Mouse (Mus musculus) CH12.LX (cell line): ENCODE data around the gene Mtrex. TPM values are rescaled to one million over a fixed set of nuclear protein-coding genes. Genes with fewer than 3 reads are reported as not detected.
A peak's percentile ranks its signal among the peaks of the same experiment; 100 is the strongest.

Source experiments
- DNase-seq: peaks from one replicate; pipeline ENCODE4 v3.0.0-alpha.2; 2013; ENCODE audit errors: extremely low read depth
- H3K27ac ChIP-seq: 2 replicates; pipeline ENCODE4 v1.5.1; 2012; ENCODE audit warnings: low read depth, mild to moderate bottlenecking, control low read depth, moderate library complexity; ENCODE audit not compliant: insufficient read depth
- H3K27me3 ChIP-seq: replicated peaks from 2 replicates; pipeline ENCODE3; 2012; ENCODE audit warnings: inconsistent platforms
- H3K36me3 ChIP-seq, 2 experiments: replicated peaks in 1 of 2; 2 replicates each; pipeline versions ENCODE3 to v1.6.1; 2012; ENCODE audit warnings: inconsistent platforms in 1 of 2, low read length in 1 of 2, mild to moderate bottlenecking in 1 of 2, mixed read lengths in 1 of 2, moderate library complexity in 1 of 2; ENCODE audit not compliant: control insufficient read depth in 1 of 2, insufficient read depth in 1 of 2
- H3K4me1 ChIP-seq, 2 experiments: 2 replicates each; pipeline ENCODE4 v1.6.1; 2012; ENCODE audit warnings: inconsistent platforms in 1 of 2, moderate library complexity in 1 of 2; ENCODE audit not compliant: insufficient read depth in 2 of 2, control insufficient read depth in 1 of 2
- H3K4me2 ChIP-seq: 2 replicates; pipeline ENCODE4 v1.6.1; 2012; ENCODE audit warnings: low read depth, mild to moderate bottlenecking, control low read depth; ENCODE audit not compliant: poor library complexity, insufficient read depth, severe bottlenecking
- H3K4me3 ChIP-seq, 3 experiments: fragments of 150-350 bp in 1 of 3; sonication (generic) in 1 of 3; replicated peaks in 1 of 3; 2 replicates each; pipeline versions ENCODE3 to v1.5.1; 2011 to 2012; ENCODE audit warnings: low read depth in 2 of 3, low read length in 2 of 3, mild to moderate bottlenecking in 2 of 3, moderate library complexity in 2 of 3, control low read depth in 1 of 3, improper control_type of control experiment in 1 of 3, inconsistent platforms in 1 of 3, mixed read lengths in 1 of 3; ENCODE audit not compliant: poor library complexity in 1 of 3
- H3K79me2 ChIP-seq: replicated peaks from 2 replicates; pipeline ENCODE4 v1.6.1; 2012; ENCODE audit warnings: mild to moderate bottlenecking, moderate library complexity; ENCODE audit not compliant: control insufficient read depth, poor library complexity, insufficient read depth, severe bottlenecking; ENCODE audit errors: extremely low read depth
- H3K9ac ChIP-seq: 2 replicates; pipeline ENCODE4 v1.6.1; 2012; ENCODE audit warnings: low read depth, mild to moderate bottlenecking, control low read depth, moderate library complexity; ENCODE audit not compliant: insufficient read depth
- H3K9me3 ChIP-seq: replicated peaks from 2 replicates; pipeline ENCODE3; 2012; ENCODE audit warnings: low read length, inconsistent platforms, mixed read lengths
- CHD1 ChIP-seq: IDR thresholded peaks from 2 replicates; pipeline ENCODE4 v1.6.1; 2012; ENCODE audit warnings: low read depth, low read length, improper control_type of control experiment, inconsistent platforms
- CTCF ChIP-seq, 2 experiments: IDR thresholded peaks in 1 of 2; conservative IDR thresholded peaks in 1 of 2; 2 replicates each; pipeline ENCODE4 v1.5.1; 2011 to 2012; ENCODE audit warnings: low read depth in 2 of 2, low read length in 2 of 2, improper control_type of control experiment in 1 of 2, inconsistent platforms in 1 of 2, mild to moderate bottlenecking in 1 of 2, moderate library complexity in 1 of 2
- ELF1 ChIP-seq: IDR thresholded peaks from 2 replicates; pipeline ENCODE4 v1.6.1; 2014; ENCODE audit warnings: low read depth, mild to moderate bottlenecking, inconsistent platforms, low read length, improper control_type of control experiment
- EP300 ChIP-seq: IDR thresholded peaks from 2 replicates; pipeline ENCODE4 v1.6.1; 2011; ENCODE audit warnings: low read length, improper control_type of control experiment
- ETS1 ChIP-seq: conservative IDR thresholded peaks from 2 replicates; pipeline ENCODE4 v1.6.1; 2012; ENCODE audit warnings: low read depth, mild to moderate bottlenecking, inconsistent platforms, low read length, improper control_type of control experiment, moderate library complexity
- JUND ChIP-seq: conservative IDR thresholded peaks from 2 replicates; pipeline ENCODE4 v1.6.1; 2011; ENCODE audit warnings: low read depth, low read length, improper control_type of control experiment
- KAT2A ChIP-seq: IDR thresholded peaks from 2 replicates; pipeline ENCODE4 v1.6.1; 2012; ENCODE audit warnings: low read length, improper control_type of control experiment, inconsistent platforms; ENCODE audit not compliant: insufficient replicate concordance
- MAFK ChIP-seq: IDR thresholded peaks from 2 replicates; pipeline ENCODE4 v1.6.1; 2011; ENCODE audit warnings: low read length, improper control_type of control experiment; ENCODE audit not compliant: insufficient replicate concordance
- MAX ChIP-seq: IDR thresholded peaks from 2 replicates; pipeline ENCODE4 v1.6.1; 2011; ENCODE audit warnings: low read length, improper control_type of control experiment
- MEF2A ChIP-seq: IDR thresholded peaks from 2 replicates; pipeline ENCODE4 v1.6.1; 2014; ENCODE audit warnings: low read depth, mild to moderate bottlenecking, inconsistent platforms, low read length, improper control_type of control experiment, borderline replicate concordance
- MXI1 ChIP-seq: IDR thresholded peaks from 2 replicates; pipeline ENCODE4 v1.6.1; 2011; ENCODE audit warnings: mild to moderate bottlenecking, low read depth, low read length, improper control_type of control experiment
- NELFE ChIP-seq: IDR thresholded peaks from 2 replicates; pipeline ENCODE4 v1.6.1; 2011; ENCODE audit warnings: low read depth, low read length, improper control_type of control experiment
- RAD21 ChIP-seq: IDR thresholded peaks from 2 replicates; pipeline ENCODE4 v1.6.1; 2011; ENCODE audit warnings: low read depth, mild to moderate bottlenecking, low read length, improper control_type of control experiment, moderate library complexity
- SIN3A ChIP-seq: IDR thresholded peaks from 2 replicates; pipeline ENCODE4 v1.6.1; 2012; ENCODE audit warnings: low read length, improper control_type of control experiment, inconsistent platforms
- SMC3 ChIP-seq: IDR thresholded peaks from 2 replicates; pipeline ENCODE4 v1.6.1; 2011; ENCODE audit warnings: low read depth, low read length, improper control_type of control experiment
- TBP ChIP-seq: conservative IDR thresholded peaks from 2 replicates; pipeline ENCODE4 v1.6.1; 2011; ENCODE audit warnings: low read depth, low read length, improper control_type of control experiment
- USF1 ChIP-seq: IDR thresholded peaks from 2 replicates; pipeline ENCODE4 v1.6.1; 2014; ENCODE audit warnings: low read depth, mild to moderate bottlenecking, inconsistent platforms, low read length, improper control_type of control experiment
- ZMIZ1 ChIP-seq: IDR thresholded peaks from 2 replicates; pipeline ENCODE4 v1.6.1; 2012; ENCODE audit warnings: low read depth, mild to moderate bottlenecking, inconsistent platforms, low read length, improper control_type of control experiment
- dilution Hi-C: fragments of 300-500 bp; cut with MboI; formaldehyde crosslinking; loops from 2 replicates; pipeline ENCODE4 v1.14.3; 2020; ENCODE audit warnings: low sequenced_read_pairs; ENCODE audit not compliant: extremely low pct_unique_long_range_greater_than_20kb, extremely low pct_ligation_motif_present
- in situ Hi-C: fragments of 300-500 bp; cut with MboI; formaldehyde crosslinking; loops from 3 replicates; pipeline ENCODE4 v1.14.3; 2019; ENCODE audit warnings: low sequenced_read_pairs, low pct_ligation_motif_present, low pct_unique_long_range_greater_than_20kb, mixed read lengths
- polyA plus RNA-seq: library from polyadenylated mRNA; unstranded; fragments of >175 nt; gene quantifications from 2 replicates; pipeline ENCODE4 v1.2.1, GENCODE M21; 2012; ENCODE audit warnings: low read depth; ENCODE audit not compliant: insufficient read length
- total RNA-seq, 2 experiments: library from RNA; depleted of rRNA; stranded (reverse); fragments of 300-350 nt in 1 of 2; fragments of >200 nt in 1 of 2; gene quantifications; 2 replicates each; pipeline ENCODE4 v1.2.3; 2012 to 2014

Mtrex gene
- total and polyA plus RNA-seq, 3 experiments, result 55.0 to 87.6 (median 63.9) TPM

GRCm38 (mm10) chr13:112938130-112938529, 10.9 kb upstream of the Mtrex start:
- peaks cover 25 to 88% of the 10 kb centered on the region in 2 experiments for H3K36me3 ChIP-seq

GRCm38 (mm10) chr13:112928038-112928668, 955 bp upstream of the Mtrex start:
- H3K4me3 ChIP-seq, result peak overlapping the region; percentile 61 to 77 (median 77)
- H3K4me2 ChIP-seq, result peak overlapping the region; percentile 100
- dilution Hi-C loops (no loop called here), in situ Hi-C loops (no loop called here)
- TF ChIP-seq MAFK (peak; percentile 61; the same call in 1 of the 2 replicates), ELF1 (no peak), MEF2A (no peak), MXI1 (0 out of 2 replicates have a peak, but pooled peaks have one; percentile 10), EP300 (no peak), NELFE (no peak), ETS1 (no peak), RAD21 (no peak)
- peaks cover 39% of the 10 kb centered on the region for H3K79me2 ChIP-seq
- peak overlapping the region; percentile 20 for H3K27ac ChIP-seq
- peak overlapping the region; percentile 53 for H3K9ac ChIP-seq
- H3K27me3 ChIP-seq, result no peaks in the 10 kb centered on the region
- peak; percentile 26 for DNase-seq
- H3K9me3 ChIP-seq, result no peaks in the 10 kb centered on the region
- H3K36me3 ChIP-seq, result peaks cover 15 to 44% of the 10 kb centered on the region in 2 experiments
- H3K4me1 ChIP-seq, result peaks cover 4 to 24% of the 10 kb centered on the region in 2 experiments

More at GRCm38 (mm10) chr13:112938130-112938529, 10.9 kb upstream of the Mtrex start:
- in situ Hi-C loops (no loop called here), dilution Hi-C loops (no loop called here)
- Histone ChIP-seq H3K4me2 (no peak overlapping the region), H3K27ac (no peak overlapping the region)
- TF ChIP-seq MAFK, result no peak
- no peak for TF ChIP-seq ZMIZ1
- TF ChIP-seq RAD21, result no peak
- TF ChIP-seq SIN3A, result no peak
- no peak for TF ChIP-seq TBP
- TF ChIP-seq JUND, result no peak
- no peak for TF ChIP-seq USF1
- TF ChIP-seq ELF1, result no peak
- no peak for TF ChIP-seq CHD1
- TF ChIP-seq SMC3, result no peak
- no peak for TF ChIP-seq KAT2A
- TF ChIP-seq MAX, result no peak
- no peak for TF ChIP-seq CTCF (conservative IDR thresholded peaks at IDR 0.05 in 1 of 2, IDR thresholded peaks at IDR 0.05 in 1 of 2; ENCODE audit: low read depth in 2 of 2, low read length in 2 of 2)
- TF ChIP-seq, all 38 proteins: peak for 0
- H3K9ac ChIP-seq, result no peak overlapping the region
- H3K79me2 ChIP-seq, result no peaks in the 10 kb centered on the region
- no peak overlapping the region for H3K4me3 ChIP-seq
- DNase-seq, result no peak
- no peaks in the 10 kb centered on the region for H3K9me3 ChIP-seq
- no peaks in the 10 kb centered on the region for H3K27me3 ChIP-seq
- peaks cover 0 to 11% of the 10 kb centered on the region in 2 experiments; a peak in 2 of 4 replicates for H3K4me1 ChIP-seq
